Mouse (Mus musculus) lung, postnatal 36 days (tissue): Measurements from ENCODE around the gene Vmn1r29.
"Not testable (repeated sequence)": the region's sequence is repeated elsewhere in the genome, so short reads cannot be mapped to it uniquely, and the experiment has no call there.

Experiments
- DNase-seq: peaks from one replicate; pipeline ENCODE4 v3.0.0; 2022; ENCODE audit warnings: mixed read lengths

Vmn1r29 gene

GRCm38 (mm10) chr6:58301249-58301648 lies at the start of gene Vmn1r29:
Gene Vmn1r29, plus strand, starts transcription at chr6:58301549.
- DNase-seq: no peak

- DNase-seq: no peak
Observed at GRCm38 (mm10) chr6:58261737-58262136, 39.6 kb upstream of the Vmn1r29 start, which contains the start of gene Vmn1r28. Gene Vmn1r28, plus strand, starts transcription at chr6:58262037.

DNA sequence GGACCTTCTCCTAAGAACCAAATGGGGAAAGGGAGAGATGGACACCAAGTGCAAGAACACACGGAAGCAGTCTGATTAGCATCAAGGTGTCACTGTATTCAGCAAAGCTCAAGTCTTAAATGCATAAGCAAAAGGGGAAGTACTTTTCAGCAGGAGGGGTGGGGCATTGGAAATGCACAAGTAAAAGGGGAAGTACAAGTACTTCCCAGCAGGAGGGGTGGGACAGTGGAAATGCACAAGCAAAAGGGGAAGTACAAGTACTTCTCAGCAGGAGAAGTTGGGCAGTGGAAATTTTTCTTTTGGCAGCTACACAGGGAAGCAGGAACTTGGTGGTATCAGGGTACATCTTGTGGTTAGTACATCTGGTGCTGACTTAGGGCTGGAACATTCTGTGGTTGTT lies 21.7 kb upstream of the Vmn1r29 start:
- not testable (repeated sequence) for DNase-seq

DNA sequence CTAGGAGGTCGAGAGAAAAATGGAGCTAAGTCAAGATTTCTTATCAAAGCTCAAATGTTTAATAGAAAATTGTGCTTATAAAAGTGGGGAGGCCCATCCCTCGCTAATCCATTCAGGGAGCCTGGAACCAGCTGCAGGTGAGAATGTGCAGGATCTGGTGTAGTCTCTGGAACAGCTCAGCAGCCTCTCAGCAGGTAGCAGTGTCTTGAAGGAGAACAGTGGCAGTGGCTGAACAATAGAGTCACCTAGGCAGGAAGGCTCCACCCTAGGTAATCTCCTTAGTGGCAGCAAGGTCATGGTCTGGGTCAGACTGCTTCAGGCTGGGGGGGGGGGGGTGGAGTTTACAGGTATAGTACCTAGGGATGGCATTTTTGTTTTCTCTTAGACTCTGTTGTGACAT lies 9.1 kb upstream of the Vmn1r29 start:
- no peak for DNase-seq

DNA sequence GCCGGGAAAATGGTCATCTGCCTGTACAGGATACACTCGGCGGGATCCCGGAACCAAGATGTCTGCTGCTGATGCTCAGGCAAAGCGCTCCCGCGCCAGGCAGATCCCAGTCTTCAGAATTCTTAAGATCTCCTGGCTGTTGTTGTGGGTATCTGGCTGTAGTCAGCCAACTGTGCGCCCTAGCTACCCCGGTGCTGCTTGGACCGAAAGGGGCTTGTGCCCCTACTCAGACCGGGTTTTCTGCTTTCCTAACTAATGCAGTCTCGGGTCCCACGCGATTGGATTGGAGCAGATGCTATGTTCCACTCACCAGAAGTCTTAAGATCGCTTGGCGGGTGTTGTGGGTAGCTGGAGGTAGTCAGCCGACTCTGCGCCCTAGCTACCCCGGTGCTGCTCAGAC lies 2.8 kb upstream of the Vmn1r29 start:
- DNase-seq: not testable (repeated sequence)

DNA sequence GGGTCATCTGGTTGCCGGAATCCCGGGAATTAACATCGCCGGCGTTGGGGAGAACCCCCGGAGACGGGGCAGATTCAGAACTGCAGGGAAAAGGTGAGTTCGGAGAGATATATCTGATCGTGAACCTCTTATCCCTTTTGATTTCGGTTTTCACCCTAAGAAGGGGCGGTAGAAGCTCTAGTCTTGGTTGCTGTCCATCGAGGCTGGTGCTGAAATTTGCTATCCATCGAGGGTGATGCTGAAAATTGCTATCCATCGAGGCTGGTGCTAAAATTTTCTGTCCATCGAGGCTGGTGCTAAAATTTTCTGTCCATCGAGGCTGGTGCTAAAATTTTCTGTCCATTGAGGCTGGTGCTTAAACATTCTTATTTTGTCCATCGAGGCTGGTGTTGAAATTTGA lies 29.3 kb downstream of the Vmn1r29 start:
- DNase-seq: not testable (repeated sequence)
